Comparison of ENCODE assay signal across 20 mouse cellular contexts in the genomic region with DNA sequence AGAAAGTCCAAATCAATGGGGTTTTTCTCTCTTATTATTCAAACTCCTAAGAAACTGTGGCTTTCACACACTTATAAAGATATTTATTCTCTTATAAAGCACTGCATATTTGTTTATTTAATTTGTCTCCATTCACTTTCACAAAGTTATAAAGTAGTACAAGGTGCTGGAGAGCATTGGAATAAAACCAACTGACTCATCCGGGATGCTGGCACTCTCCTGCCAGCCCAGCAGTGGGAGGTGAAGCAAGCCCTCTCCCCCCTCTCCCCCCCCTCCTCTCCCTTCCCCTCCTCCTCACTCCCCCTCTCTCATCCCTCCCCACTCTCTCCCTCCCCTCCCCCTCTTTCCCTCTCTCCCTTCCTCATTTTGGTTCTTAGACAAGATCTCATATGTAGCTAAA.
DNase-seq lines count a peak whose midpoint lies in the region; ATAC-seq lines count a peak whose summit lies in the region.
"Had no signal": no experiment of that assay in that cellular context is flagged by ENCODE, and none has a peak within 500 bp of the region (broad histone marks: within the 10 kb centered on the region; RNA-seq: fewer than 3 reads in every experiment).

No protein-coding gene starts in this region.

- no peaks in the 10 kb centered on the region for H3K27me3 ChIP-seq in intestine, embryonic 15.5 days (replicated peaks)
- H3K27me3 ChIP-seq: CH12.LX had no signal

- WGBS in intestine, embryonic 15.5 days, result 44% methylated on average over 1 of the region's 1 CpGs

- no peak overlapping the region for H3K9ac ChIP-seq in intestine, embryonic 15.5 days

- H3K9me3 ChIP-seq in intestine, embryonic 15.5 days, result no peaks in the 10 kb centered on the region
- H3K9me3 ChIP-seq: G1E had no signal

- peak; percentile 64 for DNase-seq in 3T3-L1 (ENCODE audit: low read depth, low spot score)
- peak; percentile 68 for DNase-seq in NIH3T3 (ENCODE audit: low read depth)
- no peak for DNase-seq in cerebellum, adult 11 months
- no peak for DNase-seq in layer of hippocampus, adult 11-12 months (ENCODE audit: low spot score)
- DNase-seq: adrenal gland, adult 2 months; adrenal gland, adult 8-10 months; adrenal gland, postnatal 10 days; adrenal gland, postnatal 14 days; adrenal gland, postnatal 25 days; adrenal gland, postnatal 36 days; cerebellum, adult 11-12 months; cerebellum, adult 18-20 months; cerebellum, adult 2 months; cerebellum, adult 8-10 months; cerebellum, adult 9-10 months had no signal

- no peak overlapping the region for H3K4me2 ChIP-seq in intestine, embryonic 15.5 days (replicated peaks)

- ATAC-seq in granulocyte monocyte progenitor cell, adult 5-6 weeks (replicated peaks; ENCODE audit: poor library complexity, severe bottlenecking), result 0 out of 2 replicates have a peak, but pooled peaks have one; percentile 22
- no peak for ATAC-seq in intestine, embryonic 15.5 days
- ATAC-seq: Patski had no signal

- H3K4me3 ChIP-seq in intestine, embryonic 15.5 days (replicated peaks), result no peak overlapping the region

- H3K4me1 ChIP-seq in intestine, embryonic 15.5 days (replicated peaks), result no peaks in the 10 kb centered on the region

- no peaks in the 10 kb centered on the region for H3K36me3 ChIP-seq in intestine, embryonic 15.5 days
- H3K36me3 ChIP-seq: G1E had no signal

- no peak overlapping the region for H3K27ac ChIP-seq in intestine, embryonic 15.5 days

Comparison
In these comparisons a context has a peak if more than half of its experiments do, and no peak if none do; other contexts are left out.
1. DNase-seq: peak in 3T3-L1 (single experiment) and NIH3T3 (single experiment); none in cerebellum, adult 11 months (single experiment) and layer of hippocampus, adult 11-12 months (single experiment).